Mouse (Mus musculus) gastrocnemius, postnatal 4 days (tissue): ENCODE measurements at regions not wholly inside any gene's neighbourhood (a gene's known extent, or its start where the extent isn't known, plus 50 kb on each side); places are given as distances from the start of the nearest gene placed in this dataset.
A peak's percentile ranks its signal among the peaks of the same experiment; 100 is the strongest.
"Not testable (repeated sequence)": the region's sequence is repeated elsewhere in the genome, so short reads cannot be mapped to it uniquely, and the experiment has no call there.

Experiments
- DNase-seq, 2 experiments: peaks; one replicate each; pipeline ENCODE4 v3.0.0; 2021 to 2022; ENCODE audit warnings: low spot score in 2 of 2, mixed read lengths in 2 of 2

- no peak for DNase-seq
Observed at GRCm38 (mm10) chr13:25609241-25609640, 338.9 kb upstream of the Nrsn1 start.

- DNase-seq = not testable (repeated sequence)
Observed at GRCm38 (mm10) chr13:25601351-25601750, 331.0 kb upstream of the Nrsn1 start.

- no peak for DNase-seq
Observed at GRCm38 (mm10) chr13:25594629-25595028, 324.3 kb upstream of the Nrsn1 start.

- DNase-seq = no peak
Observed at GRCm38 (mm10) chr13:25570641-25571040, 300.3 kb upstream of the Nrsn1 start.

- DNase-seq = peak; percentile 14 to 17
Observed at GRCm38 (mm10) chr13:25562746-25563145, 292.4 kb upstream of the Nrsn1 start.

GRCm38 (mm10) chr13:25560339-25560738 lies 290.0 kb upstream of the Nrsn1 start:
- no peak for DNase-seq

GRCm38 (mm10) chr13:25554962-25555361 lies 284.7 kb upstream of the Nrsn1 start:
- no peak for DNase-seq

- DNase-seq = no peak
Observed at GRCm38 (mm10) chr13:25548551-25548950, 278.2 kb upstream of the Nrsn1 start.

GRCm38 (mm10) chr13:25547150-25548145 lies 277.1 kb upstream of the Nrsn1 start:
- no peak for DNase-seq

GRCm38 (mm10) chr13:25524094-25524493 lies 253.8 kb upstream of the Nrsn1 start:
- DNase-seq = no peak

GRCm38 (mm10) chr13:25507355-25507754 lies 237.1 kb upstream of the Nrsn1 start:
- no peak for DNase-seq

GRCm38 (mm10) chr13:25494492-25495034 lies 224.3 kb upstream of the Nrsn1 start:
- DNase-seq = no peak

GRCm38 (mm10) chr13:25490036-25490435 lies 219.7 kb upstream of the Nrsn1 start:
- DNase-seq = no peak

- DNase-seq = no peak
Observed at GRCm38 (mm10) chr13:25483309-25483708, 213.0 kb upstream of the Nrsn1 start.

GRCm38 (mm10) chr13:25451917-25452316 lies 181.6 kb upstream of the Nrsn1 start:
- no peak for DNase-seq

GRCm38 (mm10) chr13:25451357-25451861 lies 181.1 kb upstream of the Nrsn1 start:
- DNase-seq = no peak

- no peak for DNase-seq
Observed at GRCm38 (mm10) chr13:25429701-25430418, 159.6 kb upstream of the Nrsn1 start.

- DNase-seq = no peak
Observed at GRCm38 (mm10) chr13:25403182-25403795, 133.0 kb upstream of the Nrsn1 start.

GRCm38 (mm10) chr13:25402691-25403090 lies 132.4 kb upstream of the Nrsn1 start:
- no peak for DNase-seq

- no peak for DNase-seq
Observed at GRCm38 (mm10) chr13:25401936-25402504, 131.7 kb upstream of the Nrsn1 start.

GRCm38 (mm10) chr13:25392770-25393290 lies 122.5 kb upstream of the Nrsn1 start:
- no peak for DNase-seq
